Mouse (Mus musculus): Measurements from ENCODE around the gene Etv1. TPM values are rescaled to one million over a fixed set of nuclear protein-coding genes. Genes with fewer than 3 reads are reported as not detected.

Etv1 gene
- polyA plus RNA-seq, 2 experiments: 10.6 to 22.1 TPM

GRCm38 (mm10) chr12:38783291-38783690 is 4.1 kb downstream of the Etv1 start:
- DNase-seq (ENCODE audit: low spot score): no peak
- H3K4me2 ChIP-seq (replicated peaks; ENCODE audit: low read depth, low read length, severe bottlenecking): 0 out of 2 replicates have a peak overlapping the region, but pooled peaks have one; percentile 14
- no peak overlapping the region for H3K9ac ChIP-seq (ENCODE audit: low read depth, low read length, severe bottlenecking)
- TF ChIP-seq POLR2A (IDR thresholded peaks at IDR 0.05; ENCODE audit: borderline replicate concordance, extremely low read depth, insufficient read depth, insufficient read length): no peak
- H3K27ac ChIP-seq (replicated peaks; ENCODE audit: low read depth, low read length): no peak overlapping the region
- no peaks in the 10 kb centered on the region for H3K9me3 ChIP-seq (ENCODE audit: control insufficient read depth, low read length)
- 61% methylated on average over 1 of the region's 1 CpGs for WGBS
- 0 out of 2 replicates have a peak, but pooled peaks cover 3% of the 10 kb centered on the region for H3K4me1 ChIP-seq (ENCODE audit: control insufficient read depth, insufficient read depth, low read length)
- no peaks in the 10 kb centered on the region for H3K36me3 ChIP-seq (ENCODE audit: control insufficient read depth, insufficient read depth, low read length)
- H3K27me3 ChIP-seq (ENCODE audit: control insufficient read depth, insufficient read depth, low read length): no peaks in the 10 kb centered on the region
- H3K4me3 ChIP-seq (replicated peaks; ENCODE audit: low read length): no peak overlapping the region
- ATAC-seq (ENCODE audit: low FRiP score, low read depth): no peak

- 13% methylated on average over 1 of the region's 1 CpGs for WGBS
These were observed 5.0 kb downstream of the Etv1 start for GRCm38 (mm10) chr12:38784221-38784620.

GRCm38 (mm10) chr12:38786571-38786970 is 7.4 kb downstream of the Etv1 start:
- TF ChIP-seq POLR2A (IDR thresholded peaks at IDR 0.05; ENCODE audit: borderline replicate concordance, extremely low read depth, insufficient read depth, insufficient read length): no peak
- ATAC-seq (ENCODE audit: low FRiP score, low read depth): no peak
- WGBS: 86% methylated on average over 4 of the region's 4 CpGs
- H3K9me3 ChIP-seq (ENCODE audit: control insufficient read depth, low read length): no peaks in the 10 kb centered on the region
- peaks cover 9% of the 10 kb centered on the region; the same call in 1 of the 2 replicates for H3K4me1 ChIP-seq (ENCODE audit: control insufficient read depth, insufficient read depth, low read length)
- H3K27me3 ChIP-seq (ENCODE audit: control insufficient read depth, insufficient read depth, low read length): no peaks in the 10 kb centered on the region
- no peak overlapping the region for H3K9ac ChIP-seq (ENCODE audit: low read depth, low read length, severe bottlenecking)
- no peak overlapping the region for H3K27ac ChIP-seq (replicated peaks; ENCODE audit: low read depth, low read length)
- H3K4me3 ChIP-seq (replicated peaks; ENCODE audit: low read length): no peak overlapping the region
- no peak overlapping the region for H3K4me2 ChIP-seq (replicated peaks; ENCODE audit: low read depth, low read length, severe bottlenecking)
- DNase-seq (ENCODE audit: low spot score): no peak
- no peaks in the 10 kb centered on the region for H3K36me3 ChIP-seq (ENCODE audit: control insufficient read depth, insufficient read depth, low read length)

More at GRCm38 (mm10) chr12:38784221-38784620, 5.0 kb downstream of the Etv1 start:
- Histone ChIP-seq H3K9me3 (ENCODE audit: control insufficient read depth, low read length) (no peaks in the 10 kb centered on the region), H3K4me3 (replicated peaks; ENCODE audit: low read length) (no peak overlapping the region), H3K27ac (replicated peaks; ENCODE audit: low read depth, low read length) (no peak overlapping the region), H3K9ac (ENCODE audit: low read depth, low read length, severe bottlenecking) (no peak overlapping the region), H3K36me3 (ENCODE audit: control insufficient read depth, insufficient read depth, low read length) (no peaks in the 10 kb centered on the region), H3K4me2 (replicated peaks; ENCODE audit: low read depth, low read length, severe bottlenecking) (no peak overlapping the region; the same call in 1 of the 2 replicates), H3K4me1 (ENCODE audit: control insufficient read depth, insufficient read depth, low read length) (peaks cover 9% of the 10 kb centered on the region; the same call in 1 of the 2 replicates), H3K27me3 (ENCODE audit: control insufficient read depth, insufficient read depth, low read length) (no peaks in the 10 kb centered on the region)
- no peak for TF ChIP-seq POLR2A (IDR thresholded peaks at IDR 0.05; ENCODE audit: borderline replicate concordance, extremely low read depth, insufficient read depth, insufficient read length)
- no peak for DNase-seq (ENCODE audit: low spot score)
- ATAC-seq (ENCODE audit: low FRiP score, low read depth): no peak

- Histone ChIP-seq H3K36me3 (ENCODE audit: control insufficient read depth, insufficient read depth, low read length) (no peaks in the 10 kb centered on the region), H3K4me1 (ENCODE audit: control insufficient read depth, insufficient read depth, low read length) (peaks cover 9% of the 10 kb centered on the region; the same call in 1 of the 2 replicates), H3K9me3 (ENCODE audit: control insufficient read depth, low read length) (no peaks in the 10 kb centered on the region), H3K4me2 (replicated peaks; ENCODE audit: low read depth, low read length, severe bottlenecking) (no peak overlapping the region), H3K27ac (replicated peaks; ENCODE audit: low read depth, low read length) (no peak overlapping the region), H3K4me3 (replicated peaks; ENCODE audit: low read length) (no peak overlapping the region), H3K27me3 (ENCODE audit: control insufficient read depth, insufficient read depth, low read length) (no peaks in the 10 kb centered on the region), H3K9ac (ENCODE audit: low read depth, low read length, severe bottlenecking) (no peak overlapping the region)
- 27% methylated on average over 3 of the region's 3 CpGs for WGBS
- ATAC-seq (ENCODE audit: low FRiP score, low read depth) (no peak), DNase-seq (ENCODE audit: low spot score) (no peak)
- TF ChIP-seq POLR2A (IDR thresholded peaks at IDR 0.05; ENCODE audit: borderline replicate concordance, extremely low read depth, insufficient read depth, insufficient read length): no peak
These were observed 8.5 kb downstream of the Etv1 start for GRCm38 (mm10) chr12:38787704-38788103.

GRCm38 (mm10) chr12:38788621-38789020 is 9.4 kb downstream of the Etv1 start:
- Histone ChIP-seq H3K9me3 (ENCODE audit: control insufficient read depth, low read length) (no peaks in the 10 kb centered on the region), H3K27ac (replicated peaks; ENCODE audit: low read depth, low read length) (no peak overlapping the region), H3K36me3 (ENCODE audit: control insufficient read depth, insufficient read depth, low read length) (no peaks in the 10 kb centered on the region), H3K27me3 (ENCODE audit: control insufficient read depth, insufficient read depth, low read length) (no peaks in the 10 kb centered on the region), H3K4me3 (replicated peaks; ENCODE audit: low read length) (no peak overlapping the region), H3K4me2 (replicated peaks; ENCODE audit: low read depth, low read length, severe bottlenecking) (peak overlapping the region; percentile 32), H3K4me1 (ENCODE audit: control insufficient read depth, insufficient read depth, low read length) (peaks cover 9% of the 10 kb centered on the region; the same call in 1 of the 2 replicates), H3K9ac (ENCODE audit: low read depth, low read length, severe bottlenecking) (no peak overlapping the region)
- 20% methylated on average over 6 of the region's 6 CpGs for WGBS
- ATAC-seq (ENCODE audit: low FRiP score, low read depth): peak; percentile 78
- TF ChIP-seq POLR2A (IDR thresholded peaks at IDR 0.05; ENCODE audit: borderline replicate concordance, extremely low read depth, insufficient read depth, insufficient read length): no peak
- DNase-seq (ENCODE audit: low spot score): peak; percentile 59

Data from limb, embryonic 14.5 days (tissue).